Mouse (Mus musculus): Measurements from ENCODE around the gene Dcakd.
"Not testable (repeated sequence)": the region's sequence is repeated elsewhere in the genome, so short reads cannot be mapped to it uniquely, and the experiment has no call there.

The Dcakd gene

DNA sequence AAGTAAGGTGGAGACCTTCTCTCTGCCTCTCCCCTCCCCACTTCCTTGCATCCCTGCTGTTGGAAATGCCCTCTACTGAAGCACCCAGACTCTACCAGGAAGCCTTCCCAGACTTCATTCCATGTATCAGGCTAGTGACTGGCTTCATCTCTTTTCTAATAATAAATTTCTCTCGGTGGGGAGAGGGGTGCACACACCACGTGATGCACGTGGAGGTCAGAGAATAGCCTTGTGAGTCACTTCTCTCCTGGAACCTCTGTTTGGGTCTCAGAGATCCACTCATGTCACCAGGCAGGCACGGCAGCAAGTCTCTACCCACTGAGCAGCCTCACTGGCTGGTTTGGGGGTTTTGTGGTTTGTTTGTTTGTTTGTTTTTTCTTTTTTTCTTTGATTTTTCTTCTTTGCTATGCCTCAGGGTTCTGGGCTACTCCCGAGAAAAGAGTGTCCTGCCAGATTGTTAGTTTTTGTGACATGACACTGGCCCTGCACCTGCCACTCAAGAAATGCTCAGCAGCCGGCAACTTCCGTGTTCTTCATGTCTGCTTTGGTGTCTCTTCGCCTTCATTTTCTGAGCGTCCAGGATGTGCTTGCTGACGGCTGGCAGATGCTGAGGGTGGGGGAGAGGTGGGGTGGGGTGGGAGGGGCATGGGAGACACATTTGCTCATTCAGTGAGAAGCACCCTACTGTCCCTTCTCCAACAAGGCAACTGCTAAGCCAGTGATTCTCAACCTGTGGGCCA lies 46.8 kb downstream of the Dcakd start:
- DNase-seq (ENCODE audit: low read depth, low spot score), result no peak

DNA sequence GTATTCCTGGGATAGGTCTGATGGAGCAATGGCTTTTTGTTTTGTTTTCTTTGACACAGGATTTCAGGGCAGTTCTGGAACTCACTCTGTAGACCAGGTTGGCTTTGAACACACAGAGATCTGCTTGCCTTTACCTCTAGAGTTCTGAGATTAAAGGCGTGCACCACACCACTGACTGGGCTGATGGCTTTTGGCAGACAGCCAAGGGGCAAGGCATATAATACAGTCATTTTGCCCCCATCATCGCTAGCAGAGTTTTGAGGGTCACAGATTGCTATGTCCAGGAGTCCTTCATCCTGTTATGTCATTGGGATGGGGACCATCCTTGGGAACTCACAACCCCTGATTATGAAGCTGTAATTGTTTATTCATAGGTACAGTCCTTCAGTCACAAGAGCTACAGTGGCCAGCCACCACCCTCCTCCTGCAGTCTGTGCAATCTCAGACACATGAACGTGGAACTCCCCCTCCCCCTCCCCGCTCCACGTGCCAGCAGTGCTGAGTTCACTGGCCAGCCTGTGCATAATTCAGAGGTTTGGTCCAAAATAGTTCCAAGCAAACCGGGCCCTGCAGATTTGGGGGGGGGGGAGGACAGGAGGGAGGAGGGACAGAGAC lies 50.0 kb downstream of the Dcakd start:
- DNase-seq (ENCODE audit: low read depth, low spot score), result no peak

DNA sequence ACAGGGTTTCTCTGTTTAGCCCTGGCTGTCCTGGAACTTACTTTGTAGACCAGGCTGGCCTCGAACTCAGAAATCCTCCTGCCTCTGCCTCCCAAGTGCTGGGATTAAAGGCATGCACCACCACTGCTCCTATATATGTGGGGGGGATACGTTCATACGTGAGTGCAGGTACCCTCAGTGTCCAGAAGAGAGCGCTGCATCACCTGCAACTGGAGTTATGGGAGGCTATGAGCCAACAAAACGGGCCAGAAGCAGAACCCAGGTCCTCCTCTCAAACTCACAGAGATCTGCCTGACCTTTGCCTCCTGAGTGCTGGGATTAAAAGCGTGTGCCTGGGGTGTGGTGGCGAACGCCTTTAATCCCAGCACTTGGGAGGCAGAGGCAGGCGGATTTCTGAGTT lies 52.2 kb downstream of the Dcakd start:
- DNase-seq (ENCODE audit: low read depth, low spot score), result not testable (repeated sequence)

DNA sequence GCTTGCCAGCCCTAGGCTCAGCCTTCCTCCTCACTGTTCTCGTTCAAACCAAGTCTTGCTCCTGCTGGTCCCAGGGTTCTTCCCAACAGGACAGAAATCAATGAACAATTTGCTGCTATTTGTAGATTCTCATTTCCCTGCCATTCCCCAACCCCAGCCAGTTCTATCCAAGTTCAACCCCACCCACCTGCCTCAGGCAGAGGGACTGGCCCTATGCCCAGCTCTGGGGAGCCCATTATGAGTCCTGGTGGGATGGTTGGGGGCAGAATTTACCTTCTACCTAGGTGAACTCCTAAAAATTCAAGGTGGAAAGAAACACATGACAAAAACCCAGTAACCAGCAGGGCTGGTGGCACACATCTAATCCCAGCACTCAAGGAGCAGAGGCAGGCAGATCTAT lies 55.8 kb downstream of the Dcakd start:
- DNase-seq (ENCODE audit: low read depth, low spot score), result no peak

DNA sequence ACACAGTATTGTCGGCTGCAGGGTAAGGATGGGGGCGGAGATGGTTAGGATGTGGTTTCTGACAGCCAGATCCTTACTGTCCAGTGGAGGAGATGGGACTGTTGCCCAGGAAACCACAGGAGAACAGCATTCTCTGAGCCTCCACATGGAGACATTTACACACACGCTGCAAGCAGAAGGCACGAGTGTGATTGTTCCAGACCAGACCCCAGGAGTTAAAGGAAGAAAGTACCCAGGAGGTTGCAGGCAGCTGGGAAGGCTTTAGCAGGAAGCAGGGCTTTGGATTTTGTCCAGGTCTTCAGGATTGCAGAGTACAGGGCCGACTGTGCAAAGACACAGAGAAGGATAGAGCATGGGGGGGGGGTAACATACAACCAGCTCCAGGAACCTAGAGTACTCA lies 56.5 kb downstream of the Dcakd start:
- DNase-seq (ENCODE audit: low read depth, low spot score), result no peak

DNA sequence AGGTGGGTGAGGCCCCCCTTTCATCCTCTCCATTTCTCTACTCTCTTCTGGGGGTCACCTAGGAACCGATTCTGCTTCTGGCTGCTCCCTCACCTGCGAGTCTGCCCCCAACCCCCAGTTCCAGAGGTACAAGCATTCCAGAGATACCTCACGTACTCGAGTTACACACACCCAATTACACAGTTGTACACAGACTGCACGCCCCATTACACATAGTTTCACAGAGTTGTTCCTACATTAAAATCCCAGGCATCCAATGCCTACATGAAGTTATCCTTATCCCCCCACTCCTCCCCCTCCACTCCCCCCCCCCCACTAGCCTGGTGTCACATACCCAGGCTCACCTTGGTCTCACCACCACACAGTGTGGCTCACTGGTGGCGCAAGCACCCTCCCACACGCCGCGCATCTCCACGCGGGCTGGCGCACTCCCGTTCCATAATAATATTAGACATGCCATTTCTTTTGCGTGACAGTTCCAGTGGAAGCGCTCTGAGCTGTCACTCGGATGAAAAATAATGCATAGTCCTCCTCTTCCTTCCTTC lies 63.5 kb downstream of the Dcakd start:
- no peak for DNase-seq (ENCODE audit: low read depth, low spot score)

DNA sequence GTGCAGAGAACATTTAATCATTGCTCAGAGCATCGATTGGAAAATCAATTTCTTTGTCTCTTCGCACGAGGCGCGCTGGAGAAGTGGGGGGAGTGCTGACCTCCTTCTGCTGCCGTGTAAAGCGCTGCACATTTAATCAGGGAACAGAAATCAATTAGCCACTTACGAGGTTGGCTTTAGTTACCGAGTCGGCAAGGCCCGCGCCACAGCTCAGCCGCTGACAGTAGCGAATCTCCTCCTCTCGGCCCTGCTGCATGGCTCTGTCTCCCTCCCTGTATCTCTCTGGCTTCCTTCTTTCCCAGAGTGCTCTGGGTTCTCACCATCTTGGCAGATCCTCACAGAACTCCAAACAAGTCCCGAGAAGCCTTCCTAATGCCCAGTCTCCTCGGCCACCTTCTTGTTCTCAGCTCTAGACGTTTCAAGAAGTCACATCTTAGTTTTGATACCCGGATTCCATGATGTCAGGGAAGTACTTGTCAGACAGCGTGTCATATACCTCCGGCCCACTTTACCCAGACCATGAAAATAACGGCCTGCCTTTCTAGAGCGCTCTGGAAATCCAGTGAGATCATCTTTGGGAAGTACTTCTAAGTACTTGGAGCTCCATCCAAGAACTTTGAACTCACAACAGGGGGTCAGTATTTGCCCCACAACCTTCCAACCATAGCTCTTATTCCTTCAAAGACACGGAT lies 64.1 kb downstream of the Dcakd start:
- no peak for DNase-seq (ENCODE audit: low read depth, low spot score)

DNA sequence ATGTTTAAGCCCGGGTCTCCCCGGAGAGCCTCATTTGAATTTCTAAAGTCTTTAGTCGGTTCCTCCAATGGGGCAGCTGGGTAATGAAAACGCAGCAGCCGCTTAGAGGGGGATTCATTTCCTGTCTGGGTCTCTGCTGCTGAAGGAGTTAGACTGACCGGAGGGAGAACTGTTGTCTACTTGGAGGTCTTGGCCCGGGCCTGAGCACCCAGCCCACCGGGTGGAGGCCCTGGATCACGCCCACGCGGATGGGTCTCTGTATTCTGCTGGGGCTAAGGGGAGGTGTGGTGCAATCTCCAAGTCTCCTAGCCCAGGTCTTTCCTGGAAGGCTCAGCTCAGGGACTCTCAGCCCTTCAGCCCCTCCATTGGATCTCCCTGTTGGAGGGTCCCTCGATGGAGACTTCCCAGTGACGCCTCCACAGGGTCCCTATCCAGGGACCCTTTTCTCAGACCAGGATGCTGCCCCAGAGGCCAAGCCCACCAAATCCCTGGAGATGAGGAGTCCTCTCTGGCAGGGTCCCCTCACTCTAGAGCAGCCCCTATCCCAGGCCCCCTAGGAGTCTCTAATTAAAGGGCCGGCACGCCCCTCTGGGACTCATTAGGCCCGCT lies 64.8 kb downstream of the Dcakd start:
- no peak for DNase-seq (ENCODE audit: low read depth, low spot score)

DNA sequence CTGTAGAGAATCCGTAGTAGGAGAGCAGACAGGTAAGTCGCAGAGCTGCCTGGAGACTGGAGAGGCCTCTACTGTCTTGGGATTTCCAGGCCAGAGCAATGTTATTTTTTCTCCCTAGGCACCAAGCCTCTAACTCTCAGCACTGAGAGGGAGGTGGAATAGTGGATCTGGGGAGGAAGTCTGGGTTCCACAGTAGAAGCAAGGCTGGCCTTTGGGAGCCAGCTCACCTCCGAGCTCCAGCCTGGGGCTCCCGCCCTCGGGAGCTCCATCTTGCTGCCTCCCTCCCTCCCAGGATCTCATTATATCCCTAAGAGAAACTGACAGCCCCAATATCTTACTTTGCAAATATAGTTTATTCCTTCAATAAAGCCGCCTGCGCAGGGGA lies 65.3 kb downstream of the Dcakd start:
- no peak for DNase-seq (ENCODE audit: low read depth, low spot score)

DNA sequence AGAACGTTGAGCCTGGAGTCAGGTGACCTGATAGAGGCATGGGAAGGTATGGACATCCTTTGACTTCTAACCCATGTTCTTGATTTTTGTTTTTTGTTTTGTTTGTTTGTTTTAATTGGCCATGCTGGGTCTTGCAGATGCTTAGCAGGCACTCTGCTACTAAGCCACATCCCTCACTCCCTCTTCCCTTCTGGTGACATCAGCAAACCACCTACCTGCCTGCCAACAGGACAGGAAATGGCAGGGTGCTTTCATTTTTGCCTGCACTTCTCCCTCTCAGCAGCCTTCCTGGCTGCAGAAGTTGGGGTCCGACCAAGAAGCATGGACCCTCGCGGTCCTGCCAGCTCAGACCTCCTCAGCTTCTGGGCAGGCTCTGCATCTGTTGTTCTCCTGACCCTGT lies 67.1 kb downstream of the Dcakd start:
- DNase-seq (ENCODE audit: low read depth, low spot score), result no peak

DNA sequence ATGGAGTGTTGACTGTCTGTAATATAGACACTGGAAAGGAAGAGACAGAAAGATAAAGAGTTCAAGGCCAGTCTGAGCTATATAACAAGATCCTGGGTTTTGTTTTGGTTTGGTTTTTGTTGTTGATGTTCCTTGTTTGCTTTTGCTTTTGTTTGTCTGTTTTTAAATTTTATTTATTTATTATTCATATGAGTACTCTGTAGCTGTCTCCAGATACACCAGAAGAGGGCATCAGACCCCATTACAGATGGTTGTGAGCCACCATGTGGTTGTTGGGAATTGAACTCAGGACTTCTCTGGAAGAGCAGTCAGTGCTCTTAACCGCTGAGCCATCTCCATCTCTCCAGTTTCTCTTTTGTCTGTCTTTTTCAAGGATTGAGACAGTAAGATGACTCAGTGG lies 69.3 kb downstream of the Dcakd start:
- no peak for DNase-seq (ENCODE audit: low read depth, low spot score)

DNA sequence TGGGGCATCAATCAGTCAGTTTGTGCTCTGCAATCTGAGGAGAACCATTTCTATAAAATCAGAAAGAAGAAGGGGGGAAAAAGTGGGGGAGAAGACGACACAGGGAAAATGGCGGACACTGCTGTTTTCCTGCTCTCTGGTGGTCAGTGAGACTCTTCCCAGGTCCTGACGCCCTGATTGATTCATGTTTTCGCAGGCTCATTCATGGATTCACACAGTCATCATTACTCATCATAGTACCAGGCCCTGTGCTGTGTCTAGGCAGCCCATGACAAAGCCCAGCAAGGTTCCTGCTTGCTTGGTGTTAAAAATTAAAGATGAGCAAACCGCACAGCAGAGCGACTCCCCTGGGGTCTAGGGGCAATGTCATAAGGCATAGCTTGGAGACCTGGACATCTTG lies 69.7 kb downstream of the Dcakd start:
- no peak for DNase-seq (ENCODE audit: low read depth, low spot score)

DNA sequence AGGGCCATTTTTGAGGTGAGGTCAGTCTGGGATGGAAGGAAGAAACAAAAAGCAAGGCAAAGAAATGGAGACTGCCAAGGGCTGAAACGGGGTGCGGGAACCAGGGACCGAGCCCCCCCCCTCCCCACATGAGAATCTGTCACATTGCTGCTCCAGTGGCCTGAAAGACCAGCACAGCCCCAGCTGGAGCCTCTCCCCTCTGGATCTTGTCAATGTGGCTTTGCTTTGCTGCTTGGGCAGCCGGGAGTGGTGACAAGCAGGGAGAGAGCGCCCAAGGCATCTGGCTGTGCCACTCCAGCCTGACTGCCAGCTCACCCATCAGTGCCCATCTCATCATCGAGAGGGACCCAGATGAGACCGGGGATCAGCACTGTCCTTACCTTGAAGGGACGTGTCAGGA lies 70.4 kb downstream of the Dcakd start:
- DNase-seq (ENCODE audit: low read depth, low spot score), result no peak

DNA sequence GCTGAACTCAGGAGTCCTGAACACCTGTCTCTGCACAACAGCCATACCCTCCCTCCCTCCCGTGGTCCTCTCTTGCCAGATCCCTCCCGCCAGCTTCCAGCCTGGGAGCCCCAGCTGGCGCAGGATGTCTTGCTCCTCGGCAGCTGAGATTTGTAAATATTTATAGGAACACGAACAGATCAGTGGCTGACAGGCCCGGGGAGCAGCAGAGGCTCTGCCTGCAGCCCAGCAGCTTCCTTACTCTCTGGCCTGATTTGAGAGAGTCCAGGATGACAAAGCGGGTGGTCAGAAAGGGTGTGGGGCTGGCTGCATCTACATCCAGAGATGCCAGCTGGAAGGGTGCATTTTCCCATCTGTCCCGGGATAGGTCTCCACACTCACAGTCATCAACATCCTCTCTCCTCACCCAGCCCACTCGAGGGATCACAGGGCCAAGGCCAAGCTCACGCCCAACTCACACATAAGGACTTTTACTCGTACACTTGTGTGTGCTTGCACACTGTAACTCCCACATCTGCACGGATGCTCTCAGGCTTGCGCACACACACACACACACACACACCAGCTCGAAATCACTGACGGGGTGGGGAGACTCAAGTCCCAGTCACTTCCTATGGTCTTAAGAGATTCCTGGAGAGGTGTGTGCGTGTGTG lies 71.0 kb downstream of the Dcakd start:
- DNase-seq (ENCODE audit: low read depth, low spot score), result no peak

DNA sequence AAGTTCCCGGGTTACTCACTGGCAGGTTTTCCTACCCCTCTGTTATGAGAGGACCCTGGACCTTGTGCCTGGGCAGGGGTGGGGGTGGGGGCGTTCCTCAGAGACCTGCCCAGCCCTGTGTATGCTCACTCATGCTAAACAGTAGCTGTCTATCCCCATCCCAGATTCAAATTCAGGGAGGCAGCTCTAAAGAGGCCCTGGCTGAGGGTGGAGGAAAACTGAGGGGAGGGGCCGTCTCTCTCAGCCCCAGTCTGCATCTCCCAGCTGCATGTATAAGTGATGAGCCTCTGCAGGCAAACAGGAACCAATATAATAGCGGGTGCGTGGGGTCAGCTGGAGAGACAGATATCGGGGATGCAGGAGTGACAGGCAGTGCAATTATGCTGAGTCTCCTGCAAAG lies 75.2 kb downstream of the Dcakd start:
- no peak for DNase-seq (ENCODE audit: low read depth, low spot score)

DNA sequence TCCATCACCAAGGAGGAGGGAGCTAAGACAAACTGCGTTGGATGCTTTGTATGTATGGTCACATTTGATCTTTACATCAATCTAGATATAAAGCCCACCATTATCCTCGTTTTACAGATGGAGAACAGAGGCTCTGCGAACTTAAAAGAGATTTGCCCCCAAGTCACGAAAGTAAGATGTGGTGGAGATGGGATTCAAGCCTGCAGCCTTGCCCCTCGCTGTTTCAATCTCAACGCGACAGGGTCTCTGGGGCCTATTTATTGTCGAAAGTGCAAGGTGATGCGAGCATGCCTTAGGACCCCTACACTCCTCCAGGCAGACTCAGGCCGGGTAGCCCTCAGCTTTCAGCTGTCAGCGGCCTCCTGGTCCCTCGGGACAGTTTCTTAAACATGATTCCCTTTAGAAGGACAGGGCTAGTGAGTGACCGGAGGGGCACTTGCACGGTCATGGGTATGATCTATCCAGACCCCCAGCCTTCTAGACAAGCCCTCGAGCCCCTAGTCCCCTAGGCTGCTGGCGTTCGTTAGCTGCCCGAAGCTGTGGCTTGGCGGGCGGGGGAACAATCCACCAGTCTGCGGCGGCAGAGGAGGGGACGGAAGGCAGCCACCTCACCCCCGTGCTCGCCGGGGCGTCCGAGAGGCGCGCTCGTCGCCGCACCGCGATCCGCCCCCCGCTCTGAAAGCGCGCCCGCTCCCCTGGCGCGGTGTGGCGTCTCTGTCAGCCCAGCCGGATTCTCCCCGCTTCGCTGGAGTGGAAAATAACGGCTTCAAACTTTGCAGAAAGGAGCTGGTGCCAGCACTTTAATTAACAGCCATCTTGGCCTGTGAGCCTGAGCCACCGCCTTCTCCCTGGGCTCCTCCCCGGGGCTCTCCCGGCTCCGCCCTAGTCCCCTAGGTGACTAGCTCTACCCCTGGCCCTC lies 79.8 kb downstream of the Dcakd start:
- no peak for DNase-seq (ENCODE audit: low read depth, low spot score)

DNA sequence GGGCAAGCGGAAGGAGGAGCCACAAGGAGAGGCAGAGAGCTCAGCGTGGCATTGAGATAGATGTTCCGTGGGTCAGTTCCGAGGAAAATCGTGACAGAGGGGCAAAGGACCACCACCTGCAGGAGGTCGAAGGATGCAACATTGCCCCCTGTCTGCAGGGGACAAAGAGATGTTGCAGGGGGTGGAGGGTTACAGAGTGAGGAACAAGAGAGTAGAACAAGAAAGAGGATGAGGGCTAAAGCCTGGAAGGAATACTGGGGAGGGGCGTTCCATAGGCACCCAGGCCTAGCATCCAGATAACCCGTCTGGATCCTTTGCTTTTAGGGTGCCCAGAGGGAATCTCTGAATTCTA lies 81.2 kb downstream of the Dcakd start:
- no peak for DNase-seq (ENCODE audit: low read depth, low spot score)

DNA sequence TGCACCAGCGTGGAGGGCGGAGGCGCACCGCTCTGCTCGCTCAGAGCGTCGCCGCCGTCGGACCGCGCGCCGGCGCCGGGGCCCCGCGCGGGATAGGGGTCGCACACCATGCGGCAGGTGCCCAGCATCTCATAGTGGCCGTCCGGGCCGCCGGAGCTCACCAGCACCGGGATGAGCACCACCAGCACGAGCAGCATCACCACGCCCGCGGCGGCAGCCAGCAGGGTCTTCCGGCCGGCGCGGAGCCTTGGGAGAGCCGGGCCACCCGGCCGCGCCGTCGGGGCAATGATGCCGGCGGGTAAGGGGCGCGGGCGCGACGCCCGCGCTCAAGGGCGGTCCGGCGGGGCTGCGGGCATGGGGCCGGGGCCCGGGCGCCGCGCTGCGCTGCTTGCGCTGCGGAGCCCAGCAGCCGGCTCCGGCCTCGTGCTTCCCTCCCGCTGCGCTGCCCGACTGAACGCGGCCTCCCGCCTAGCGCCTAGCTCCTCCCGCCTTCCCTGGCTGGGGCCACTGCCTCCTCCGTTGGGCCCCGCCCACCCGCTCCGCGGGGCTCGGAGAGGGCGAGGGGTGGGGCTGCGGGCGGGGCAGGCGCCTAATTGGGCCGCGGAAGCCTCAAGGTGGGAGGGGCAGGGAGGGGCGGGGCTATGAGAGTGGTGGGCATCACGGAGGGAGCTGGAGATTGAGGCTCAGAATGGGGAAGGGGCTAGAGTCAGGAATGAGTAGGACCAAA lies 81.7 kb downstream of the Dcakd start, which contains the start of gene C1ql1:
Gene C1ql1 (minus strand): TSS at position 424 of the 727 bp plus-strand sequence.
- DNase-seq (ENCODE audit: low read depth, low spot score), result peak; percentile 72

DNA sequence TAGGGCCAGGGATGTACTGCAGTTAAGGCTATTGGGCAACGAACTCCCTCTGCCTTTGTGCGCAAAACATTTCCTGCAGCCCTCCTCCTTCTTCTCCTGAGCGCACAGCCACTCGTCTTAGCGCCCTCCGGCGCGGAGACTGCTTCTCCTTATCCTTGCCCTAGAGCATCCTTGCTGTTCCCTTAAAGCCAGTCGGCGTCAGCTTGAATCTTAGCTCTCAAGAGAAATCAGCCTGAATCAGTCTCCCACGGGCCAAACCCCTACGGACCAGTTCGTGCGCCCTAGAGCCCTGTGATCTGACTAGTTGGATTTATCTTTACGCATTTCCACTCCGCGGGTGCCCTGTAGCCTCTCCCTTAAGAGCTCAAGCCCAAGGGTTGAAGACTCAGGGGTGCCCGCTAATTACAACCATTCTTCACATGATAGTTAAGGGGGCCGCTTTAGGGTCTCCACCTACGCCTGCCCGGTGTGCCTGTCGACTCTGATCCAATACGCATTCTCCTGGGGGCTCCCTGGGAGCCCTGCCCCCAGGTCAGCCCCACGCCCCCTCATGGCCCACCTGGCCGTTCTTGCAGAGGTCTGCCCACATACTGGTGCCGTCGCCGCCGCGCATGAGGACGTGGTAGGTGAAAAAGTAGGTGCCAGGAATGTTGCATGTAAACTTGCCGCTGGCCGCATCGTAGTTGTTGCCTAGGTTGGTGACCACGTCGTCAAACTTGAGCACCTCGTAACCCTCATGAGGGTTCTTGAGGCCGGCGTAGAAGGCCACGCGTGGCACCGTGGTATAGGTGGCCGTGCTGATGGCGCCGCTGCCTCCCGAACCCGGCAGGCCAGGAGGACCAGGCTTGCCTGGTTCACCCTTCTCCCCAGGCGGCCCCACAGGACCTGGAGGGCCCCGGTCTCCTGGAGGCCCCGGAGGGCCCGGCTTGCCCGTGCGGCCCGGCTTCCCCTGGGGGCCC lies 82.5 kb downstream of the Dcakd start:
- DNase-seq (ENCODE audit: low read depth, low spot score), result no peak
